Mouse (Mus musculus) olfactory bulb, adult 2 months (tissue): Measurements from ENCODE around the gene Polr3gl.

Experiments
- CTCF ChIP-seq: fragments of 200-500 bp; IDR thresholded peaks from 2 replicates; pipeline ENCODE4 v1.5.1; 2012; ENCODE audit warnings: low read depth, mild to moderate bottlenecking, low read length, moderate library complexity; ENCODE audit not compliant: insufficient read depth
- POLR2A ChIP-seq: fragments of 200-500 bp; IDR thresholded peaks from 2 replicates; pipeline ENCODE4 v1.6.1; 2012; ENCODE audit warnings: mild to moderate bottlenecking, low read depth, low read length, moderate library complexity; ENCODE audit not compliant: insufficient read depth

DNA sequence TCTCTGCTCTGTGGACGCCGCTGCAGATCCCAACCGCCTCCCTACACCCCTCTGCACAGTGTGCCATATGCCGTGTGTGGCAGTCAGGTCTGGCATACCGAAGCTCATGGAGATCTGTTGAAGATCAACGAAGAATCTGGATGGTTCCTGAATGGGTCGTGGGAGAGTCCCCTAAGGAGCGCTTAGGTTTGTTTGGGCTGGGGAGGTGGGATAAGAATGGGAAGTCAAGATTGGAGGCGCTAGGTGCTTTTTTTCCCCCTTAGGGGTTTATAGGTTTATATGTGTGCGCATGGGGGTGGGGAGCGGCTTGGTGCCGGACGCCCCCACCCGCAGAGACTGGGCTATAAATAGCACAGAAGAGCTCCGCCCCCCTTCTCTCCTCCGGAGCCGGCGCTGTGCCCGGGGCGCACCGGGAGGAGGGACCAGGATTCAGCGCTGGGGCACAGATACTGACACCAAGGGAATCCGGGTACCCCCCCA lies 2.3 kb upstream of the Polr3gl start, which contains the start of gene Ankrd34a:
- TF ChIP-seq POLR2A (0 out of 2 replicates have a peak, but pooled peaks have one; percentile 45), CTCF (no peak)
